Mouse (Mus musculus) heart, postnatal 0 days (tissue): ENCODE measurements around the gene Efcab9. TPM values are rescaled to one million over a fixed set of nuclear protein-coding genes. Genes with fewer than 3 reads are reported as not detected.

Experiments used
- ATAC-seq: fragments of 200-750 bp; cut with Nextera tagmentation; 2 replicates; pipeline ENCODE4 v1.8.0; 2017; ENCODE audit warnings: low read depth, moderate number of reproducible peaks, moderate library complexity; ENCODE audit not compliant: insufficient read depth
- DNase-seq: peaks from one replicate; pipeline ENCODE4 v3.0.0-alpha.2; 2016; ENCODE audit warnings: low spot score
- H3K27ac ChIP-seq: fragments of 300-500 bp; sonication (generic); 2 replicates; pipeline ENCODE4 v1.5.1; 2014; ENCODE audit warnings: low read depth, mild to moderate bottlenecking
- H3K27me3 ChIP-seq: fragments of 300-500 bp; sonication (generic); 2 replicates; pipeline ENCODE4 v1.6.1; 2014; ENCODE audit warnings: low read length, mixed read lengths; ENCODE audit not compliant: control insufficient read depth, insufficient read depth
- H3K36me3 ChIP-seq: fragments of 300-500 bp; sonication (generic); replicated peaks from 2 replicates; pipeline ENCODE4 v1.6.1; 2014; ENCODE audit warnings: low read length, mixed read lengths; ENCODE audit not compliant: control insufficient read depth, insufficient read depth
- H3K4me1 ChIP-seq: fragments of 300-500 bp; sonication (generic); 2 replicates; pipeline ENCODE4 v1.6.1; 2014; ENCODE audit warnings: antibody characterized with exemption; ENCODE audit not compliant: control insufficient read depth, insufficient read depth
- H3K4me2 ChIP-seq: fragments of 300-500 bp; sonication (generic); 2 replicates; pipeline ENCODE4 v1.6.1; 2014; ENCODE audit warnings: low read depth, mild to moderate bottlenecking, low read length, moderate library complexity
- H3K4me3 ChIP-seq: fragments of 300-500 bp; sonication (generic); 2 replicates; pipeline ENCODE4 v1.5.1; 2014; ENCODE audit warnings: low read depth, low read length
- H3K9ac ChIP-seq: fragments of 300-500 bp; sonication (generic); replicated peaks from 2 replicates; pipeline ENCODE4 v1.6.1; 2014; ENCODE audit warnings: low read depth, low read length, mixed read lengths
- H3K9me3 ChIP-seq: fragments of 300-500 bp; sonication (generic); replicated peaks from 2 replicates; pipeline ENCODE4 v1.6.1; 2016; ENCODE audit warnings: low read length; ENCODE audit not compliant: control insufficient read depth
- CTCF ChIP-seq: IDR thresholded peaks from 2 replicates; pipeline ENCODE4 v1.5.1; 2016; ENCODE audit warnings: antibody characterized with exemption, control low read depth, low read depth
- EP300 ChIP-seq: IDR thresholded peaks from 2 replicates; pipeline ENCODE4 v1.6.1; 2016; ENCODE audit warnings: antibody characterized with exemption, low read depth
- WGBS: fragments of 180-500 bp; shearing (Covaris S2); extraction: QIAGEN DNeasy Blood & Tissue Kit; methylation state at CpG from one replicate; pipeline ENCODE4 v1.1.7; 2014; 5-methylcytosine and 5-hydroxymethylcytosine counted together
- polyA plus RNA-seq: library from polyadenylated mRNA; unstranded; fragments of >200 nt; fragmentation: Nextera tagmentation; extraction: Ambion mirVana; gene quantifications from 2 replicates; pipeline ENCODE4 v1.2.1, GENCODE M21; 2015
- total RNA-seq: library from RNA; depleted of rRNA; stranded (reverse); fragments of >200 nt; gene quantifications from 2 replicates; pipeline ENCODE4 v1.2.3, GENCODE M21; 2014; ENCODE audit warnings: low replicate concordance

Efcab9 gene
- total and polyA plus RNA-seq, 2 experiments from 2014 or later: 0.18 TPM; not detected in 1

- Histone ChIP-seq H3K27ac (no peak overlapping the region), H3K9ac (no peak overlapping the region), H3K36me3 (0 out of 2 replicates have a peak, but pooled peaks cover 5% of the 10 kb centered on the region), H3K9me3 (no peaks in the 10 kb centered on the region), H3K27me3 (no peaks in the 10 kb centered on the region), H3K4me3 (no peak overlapping the region), H3K4me1 (no peaks in the 10 kb centered on the region), H3K4me2 (no peak overlapping the region)
- WGBS: 80% methylated on average over 7 of the region's 7 CpGs
- DNase-seq (no peak), ATAC-seq (no peak)
- no peak for TF ChIP-seq CTCF
- TF ChIP-seq EP300: no peak
These were observed 32.9 kb downstream of the Efcab9 start for GRCm38 (mm10) chr11:32498757-32499535.

- 78% methylated on average over 2 of the region's 2 CpGs for WGBS
- H3K4me2 ChIP-seq: no peak overlapping the region
- H3K9me3 ChIP-seq: no peaks in the 10 kb centered on the region
- H3K4me1 ChIP-seq: peaks cover 5% of the 10 kb centered on the region
- H3K4me3 ChIP-seq: no peak overlapping the region
- no peaks in the 10 kb centered on the region for H3K27me3 ChIP-seq
- ATAC-seq (no peak), DNase-seq (no peak)
- H3K9ac ChIP-seq: no peak overlapping the region
- TF ChIP-seq CTCF (no peak), EP300 (no peak)
- H3K36me3 ChIP-seq: 0 out of 2 replicates have a peak, but pooled peaks cover 5% of the 10 kb centered on the region
- H3K27ac ChIP-seq: no peak overlapping the region
These were observed 36.6 kb downstream of the Efcab9 start for GRCm38 (mm10) chr11:32495283-32495682.

- TF ChIP-seq EP300: no peak
- TF ChIP-seq CTCF: no peak
- Histone ChIP-seq H3K4me3 (no peak overlapping the region), H3K4me2 (no peak overlapping the region), H3K36me3 (no peaks in the 10 kb centered on the region), H3K9me3 (no peaks in the 10 kb centered on the region), H3K4me1 (peaks cover 18% of the 10 kb centered on the region), H3K27me3 (no peaks in the 10 kb centered on the region), H3K9ac (no peak overlapping the region), H3K27ac (no peak overlapping the region)
- ATAC-seq: no peak
- no peak for DNase-seq
These were observed 38.6 kb downstream of the Efcab9 start for GRCm38 (mm10) chr11:32493312-32493711.

DNA sequence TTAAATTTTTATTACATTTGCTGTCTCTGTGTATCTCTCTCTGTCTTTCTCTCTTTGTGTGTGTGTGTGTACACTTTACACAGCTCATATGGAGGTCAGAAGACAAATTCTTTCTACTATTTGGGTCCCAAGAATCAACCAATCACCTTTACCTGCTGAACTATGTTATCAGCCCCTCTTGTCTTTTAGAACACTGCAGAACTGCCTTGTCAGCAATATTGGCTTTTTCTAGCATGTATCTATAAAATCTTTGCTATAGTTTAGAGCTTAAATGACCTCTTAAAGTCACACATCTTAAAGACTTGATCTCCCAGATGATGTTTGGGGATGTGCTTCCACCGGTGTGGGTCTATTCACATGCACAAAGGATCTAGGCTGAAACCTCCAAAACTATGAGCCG, 40.8 kb downstream of the Efcab9 start:
- ATAC-seq (no peak), DNase-seq (no peak)
- Histone ChIP-seq H3K9ac (no peak overlapping the region), H3K4me2 (no peak overlapping the region), H3K4me3 (no peak overlapping the region), H3K27ac (no peak overlapping the region), H3K27me3 (no peaks in the 10 kb centered on the region), H3K4me1 (peaks cover 23% of the 10 kb centered on the region), H3K36me3 (no peaks in the 10 kb centered on the region), H3K9me3 (no peaks in the 10 kb centered on the region)
- 97% methylated on average over 2 of the region's 2 CpGs for WGBS
- TF ChIP-seq EP300 (no peak), CTCF (no peak)

DNA sequence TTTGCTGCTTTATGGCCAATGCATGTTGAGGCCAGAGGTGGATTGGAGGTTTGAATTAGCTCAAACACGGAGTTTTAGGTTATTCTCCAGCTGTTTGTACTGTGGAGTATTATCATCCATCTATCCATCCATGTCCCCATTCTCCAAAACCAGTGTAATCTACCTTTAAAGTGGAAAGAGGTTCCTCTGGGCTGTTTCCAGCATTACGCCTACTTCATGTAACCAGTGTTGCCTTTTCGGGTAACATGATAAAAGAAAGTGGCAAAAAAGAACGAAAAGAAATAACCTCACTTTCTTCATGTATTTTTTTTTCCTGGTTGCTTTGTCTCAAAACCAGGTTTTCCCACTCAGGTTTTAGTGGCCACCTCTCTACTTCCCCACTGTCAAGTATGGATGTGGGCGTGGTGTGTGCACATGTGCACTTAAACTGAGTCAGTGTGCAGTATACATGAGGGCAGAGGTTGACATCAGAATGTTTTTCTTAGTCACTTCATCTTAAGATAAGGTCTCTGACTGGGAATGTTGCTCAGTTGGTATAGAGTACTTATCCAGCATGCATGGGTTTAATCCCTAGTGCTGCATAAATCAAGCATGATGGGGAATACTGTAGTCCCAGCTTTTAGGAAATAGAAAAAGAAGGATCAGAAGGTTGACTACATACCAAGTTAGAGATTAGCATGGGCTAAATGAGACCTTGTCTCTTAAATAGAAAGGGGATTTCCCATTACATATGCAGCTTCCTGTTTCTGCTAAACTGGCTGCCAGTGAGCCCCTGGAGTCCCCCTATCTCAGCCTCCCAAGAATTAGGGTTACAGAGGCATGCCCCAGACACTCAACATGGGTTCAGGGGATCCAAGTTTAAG, 42.8 kb downstream of the Efcab9 start:
- 73% methylated on average over 5 of the region's 5 CpGs for WGBS
- H3K4me2 ChIP-seq: no peak overlapping the region
- no peak overlapping the region for H3K9ac ChIP-seq
- TF ChIP-seq EP300: no peak
- TF ChIP-seq CTCF: no peak
- DNase-seq (no peak), ATAC-seq (no peak)
- no peaks in the 10 kb centered on the region for H3K36me3 ChIP-seq
- no peak overlapping the region for H3K27ac ChIP-seq
- H3K4me1 ChIP-seq: peaks cover 23% of the 10 kb centered on the region
- H3K4me3 ChIP-seq: no peak overlapping the region
- H3K27me3 ChIP-seq: no peaks in the 10 kb centered on the region
- no peaks in the 10 kb centered on the region for H3K9me3 ChIP-seq
